Mouse (Mus musculus) heart, embryonic 13.5 days (tissue): ENCODE results near the gene Cadm4. TPM values are rescaled to one million over a fixed set of nuclear protein-coding genes. Genes with fewer than 3 reads are reported as not detected.

Experiments
- ATAC-seq: fragments of 200-750 bp; cut with Nextera tagmentation; 2 replicates; pipeline ENCODE4 v1.8.0; 2017; ENCODE audit warnings: moderate TSS enrichment; ENCODE audit not compliant: insufficient number of reproducible peaks, low FRiP score, low TSS enrichment; ENCODE audit errors: extremely low read depth
- H3K27ac ChIP-seq: fragments of 300-500 bp; sonication (generic); replicated peaks from 2 replicates; pipeline ENCODE4 v1.5.1; 2015; ENCODE audit warnings: moderate library complexity, mild to moderate bottlenecking, inconsistent platforms
- H3K27me3 ChIP-seq: fragments of 300-500 bp; sonication (generic); replicated peaks from 2 replicates; pipeline ENCODE4 v1.6.1; 2015; ENCODE audit warnings: mild to moderate bottlenecking, inconsistent platforms
- H3K36me3 ChIP-seq: fragments of 300-500 bp; sonication (generic); 2 replicates; pipeline ENCODE4 v1.6.1; 2015; ENCODE audit warnings: mild to moderate bottlenecking, inconsistent platforms
- H3K4me1 ChIP-seq: fragments of 300-500 bp; sonication (generic); 2 replicates; pipeline ENCODE4 v1.6.1; 2015; ENCODE audit warnings: inconsistent platforms
- H3K4me2 ChIP-seq: fragments of 300-500 bp; sonication (generic); 2 replicates; pipeline ENCODE4 v1.6.1; 2015; ENCODE audit warnings: inconsistent platforms, mild to moderate bottlenecking, moderate library complexity
- H3K4me3 ChIP-seq: fragments of 300-500 bp; sonication (generic); 2 replicates; pipeline ENCODE4 v1.5.1; 2015; ENCODE audit warnings: moderate library complexity, mild to moderate bottlenecking, inconsistent platforms
- H3K9ac ChIP-seq: fragments of 300-500 bp; sonication (generic); 2 replicates; pipeline ENCODE4 v1.6.1; 2015; ENCODE audit warnings: inconsistent platforms, mild to moderate bottlenecking, moderate library complexity
- H3K9me3 ChIP-seq: fragments of 300-500 bp; sonication (generic); 2 replicates; pipeline ENCODE4 v1.6.1; 2016; ENCODE audit warnings: inconsistent platforms
- WGBS: fragments of 180-500 bp; shearing (Covaris S2); methylation state at CpG from one replicate; pipeline ENCODE4 v1.1.7; 2015; ENCODE audit warnings: mixed read lengths; 5-methylcytosine and 5-hydroxymethylcytosine counted together
- polyA plus RNA-seq: library from polyadenylated mRNA; unstranded; fragments of >200 nt; fragmentation: Nextera tagmentation; extraction: Ambion mirVana; gene quantifications from 2 replicates; pipeline ENCODE4 v1.2.1, GENCODE M21; 2015

Gene Cadm4
- polyA plus RNA-seq, 1 experiment from 2014 or later = 0.60 TPM

DNA sequence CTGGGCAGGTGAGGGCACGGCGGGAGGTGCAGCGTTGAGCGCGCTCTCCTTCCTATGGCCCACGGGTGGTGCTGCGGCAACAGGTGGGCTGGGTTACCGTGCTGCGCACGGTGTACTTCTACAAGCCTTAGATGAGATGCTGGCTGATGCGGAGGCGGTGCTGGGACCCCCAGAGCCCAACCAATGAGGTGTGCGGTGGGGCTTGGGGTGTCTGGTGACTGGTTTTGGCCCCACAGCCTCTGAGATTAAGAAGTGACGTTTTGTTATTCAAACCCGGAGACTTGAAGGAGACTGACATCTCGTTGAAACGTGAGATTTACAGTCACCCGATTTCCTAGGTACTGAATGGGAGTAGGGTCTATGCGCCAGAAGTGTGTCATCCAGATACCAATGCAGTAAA lies 52.5 kb downstream of the Cadm4 start:
- Histone ChIP-seq H3K27ac (no peak overlapping the region), H3K4me3 (peak overlapping the region; percentile 12; the same call in 1 of the 2 replicates), H3K27me3 (peaks cover 14% of the 10 kb centered on the region), H3K9me3 (no peaks in the 10 kb centered on the region), H3K4me2 (peak overlapping the region; percentile 41), H3K4me1 (peaks cover 26% of the 10 kb centered on the region), H3K36me3 (peaks cover 45% of the 10 kb centered on the region), H3K9ac (peak overlapping the region; percentile 61)
- WGBS = 36% methylated on average over 19 of the region's 19 CpGs
- no peak for ATAC-seq

DNA sequence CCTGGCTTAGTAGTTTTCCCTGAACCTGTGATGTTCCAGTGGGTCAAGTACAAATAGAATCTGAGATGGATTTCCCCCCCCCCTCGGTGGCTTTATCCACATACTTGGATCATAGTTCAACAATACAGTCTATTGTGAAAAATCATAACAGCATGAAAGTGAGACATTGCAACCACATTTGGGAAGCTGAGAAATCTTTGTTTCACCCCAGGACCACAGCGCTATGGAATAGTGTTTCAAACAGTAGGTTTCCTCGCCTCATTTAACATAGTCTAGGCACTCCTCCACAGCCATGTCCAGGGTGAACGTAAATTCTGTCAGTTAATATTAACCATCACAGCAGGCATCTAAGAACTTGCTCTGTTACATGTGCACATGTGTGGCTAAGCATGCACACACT lies 55.3 kb downstream of the Cadm4 start:
- peaks cover 17% of the 10 kb centered on the region for H3K4me1 ChIP-seq
- no peak overlapping the region for H3K9ac ChIP-seq
- no peaks in the 10 kb centered on the region for H3K9me3 ChIP-seq
- H3K4me3 ChIP-seq = no peak overlapping the region
- no peak overlapping the region for H3K27ac ChIP-seq
- 82% methylated on average over 4 of the region's 4 CpGs for WGBS
- no peak overlapping the region for H3K4me2 ChIP-seq
- peaks cover 14% of the 10 kb centered on the region for H3K27me3 ChIP-seq
- ATAC-seq = no peak
- peaks cover 45% of the 10 kb centered on the region for H3K36me3 ChIP-seq

DNA sequence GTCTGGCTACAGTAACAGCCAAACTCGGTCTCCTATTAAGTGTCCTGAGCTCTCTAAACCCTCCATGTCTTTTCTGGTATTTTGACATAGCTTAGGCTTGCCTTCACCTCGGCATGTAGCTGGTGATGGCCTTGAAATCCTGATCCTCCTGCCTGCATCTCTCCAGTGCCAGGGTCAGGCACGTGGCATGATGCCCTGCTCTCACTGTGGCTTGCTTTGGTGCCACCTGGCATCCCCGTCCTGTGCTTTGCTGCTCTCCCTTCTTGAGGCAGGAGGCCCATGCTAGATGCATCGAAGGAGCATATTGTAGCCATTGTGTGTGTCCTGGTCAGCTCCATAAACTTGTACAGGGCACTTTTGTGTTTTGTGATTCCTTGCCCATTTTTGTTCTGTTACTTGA lies 55.8 kb downstream of the Cadm4 start:
- Histone ChIP-seq H3K9me3 (no peaks in the 10 kb centered on the region), H3K9ac (no peak overlapping the region), H3K4me3 (no peak overlapping the region), H3K27me3 (peaks cover 14% of the 10 kb centered on the region), H3K36me3 (peaks cover 41% of the 10 kb centered on the region), H3K4me1 (peaks cover 12% of the 10 kb centered on the region; the same call in 1 of the 2 replicates), H3K27ac (no peak overlapping the region), H3K4me2 (no peak overlapping the region)
- 80% methylated on average over 5 of the region's 5 CpGs for WGBS
- no peak for ATAC-seq

DNA sequence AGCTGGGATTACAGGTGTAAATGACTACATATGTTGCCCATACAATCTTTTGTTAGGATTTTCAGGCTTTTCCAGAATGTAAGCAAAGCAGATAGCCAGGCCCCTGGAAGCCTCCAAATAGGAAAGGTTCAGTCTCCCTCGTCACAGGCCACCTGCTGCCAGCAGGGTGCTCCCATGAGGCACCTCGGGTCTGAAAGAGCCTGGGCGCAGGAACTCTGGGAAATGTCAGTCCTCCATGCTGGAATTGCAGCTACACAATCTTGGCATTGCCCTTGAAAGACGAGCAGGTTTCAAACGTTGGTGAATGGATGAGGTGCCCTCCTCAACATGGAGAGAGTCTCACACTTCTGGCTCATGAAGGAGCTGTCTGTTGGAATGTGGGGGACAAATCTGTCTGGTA lies 56.3 kb downstream of the Cadm4 start:
- no peak for ATAC-seq
- Histone ChIP-seq H3K27ac (no peak overlapping the region), H3K4me1 (peaks cover 12% of the 10 kb centered on the region; the same call in 1 of the 2 replicates), H3K9ac (no peak overlapping the region), H3K27me3 (peaks cover 11% of the 10 kb centered on the region), H3K4me2 (no peak overlapping the region), H3K9me3 (no peaks in the 10 kb centered on the region), H3K4me3 (no peak overlapping the region), H3K36me3 (peaks cover 35% of the 10 kb centered on the region)
- 34% methylated on average over 5 of the region's 5 CpGs for WGBS

DNA sequence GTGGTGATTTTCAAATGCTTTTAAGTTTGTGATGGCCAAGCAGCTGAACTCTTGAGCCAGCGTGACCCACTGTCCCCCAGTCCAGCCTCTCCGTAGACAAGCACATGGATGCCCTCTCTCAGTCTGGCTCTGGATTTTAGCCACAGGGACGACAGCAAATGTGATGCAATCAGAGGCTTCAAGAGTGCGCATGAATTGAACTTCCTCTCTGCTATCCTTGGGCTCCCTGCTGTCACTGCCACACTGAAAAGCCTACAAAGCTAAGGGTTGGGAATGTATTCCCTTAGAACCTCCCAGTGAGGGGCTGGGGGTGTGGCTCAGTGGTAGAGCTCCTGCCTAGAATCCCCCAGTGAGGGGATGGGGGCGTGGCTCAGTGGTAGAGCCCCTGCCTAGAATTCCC lies 56.9 kb downstream of the Cadm4 start:
- H3K27me3 ChIP-seq = peaks cover 5% of the 10 kb centered on the region
- WGBS = 75% methylated on average over 5 of the region's 5 CpGs
- no peak for ATAC-seq
- H3K36me3 ChIP-seq = peaks cover 30% of the 10 kb centered on the region
- H3K4me1 ChIP-seq = peaks cover 9% of the 10 kb centered on the region; the same call in 1 of the 2 replicates
- no peak overlapping the region for H3K4me3 ChIP-seq
- no peak overlapping the region for H3K27ac ChIP-seq
- no peak overlapping the region for H3K4me2 ChIP-seq
- no peak overlapping the region for H3K9ac ChIP-seq
- H3K9me3 ChIP-seq = no peaks in the 10 kb centered on the region

DNA sequence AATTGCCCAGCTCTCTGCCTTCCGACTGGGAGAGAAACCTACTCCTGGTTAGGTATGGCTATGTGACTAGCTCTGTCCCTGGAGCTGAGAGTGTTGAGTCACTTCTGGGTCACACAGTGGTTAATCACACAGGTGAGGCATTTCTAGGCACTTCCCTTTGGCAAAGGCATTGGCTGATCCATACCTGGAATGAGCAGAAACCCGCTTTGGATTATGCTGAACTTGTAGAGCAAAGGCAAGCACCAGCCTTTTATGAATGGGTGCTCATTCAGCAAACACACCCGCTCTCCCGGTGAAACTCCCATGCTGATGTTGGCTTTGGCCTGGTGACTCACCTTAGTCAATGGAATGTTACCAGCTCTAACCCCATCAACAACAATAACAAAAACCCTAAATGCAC lies 57.9 kb downstream of the Cadm4 start:
- Histone ChIP-seq H3K4me1 (no peaks in the 10 kb centered on the region), H3K27ac (no peak overlapping the region), H3K4me3 (no peak overlapping the region), H3K9ac (no peak overlapping the region), H3K36me3 (peaks cover 20% of the 10 kb centered on the region), H3K9me3 (no peaks in the 10 kb centered on the region), H3K27me3 (no peaks in the 10 kb centered on the region), H3K4me2 (no peak overlapping the region)
- ATAC-seq = no peak
- WGBS = 91% methylated on average over 4 of the region's 4 CpGs

DNA sequence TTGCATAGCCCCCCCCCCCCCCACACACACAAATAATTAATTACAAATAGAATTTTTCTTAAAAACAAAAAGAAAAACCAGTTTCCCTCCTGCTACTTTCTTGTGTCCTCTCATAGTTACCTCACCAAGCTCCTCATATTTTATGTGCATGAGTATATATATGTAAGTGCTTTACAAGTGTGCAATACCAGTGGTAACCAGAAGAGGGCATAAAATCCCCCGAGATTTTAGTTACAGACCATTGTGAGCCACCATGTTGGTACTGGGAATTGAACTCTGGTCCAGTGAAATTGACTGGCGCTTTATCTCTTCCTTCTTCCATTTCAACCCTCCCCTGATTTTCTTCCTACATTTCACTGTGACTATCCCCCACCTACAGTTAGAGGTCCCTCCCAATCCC lies 62.7 kb downstream of the Cadm4 start:
- H3K9me3 ChIP-seq = no peaks in the 10 kb centered on the region
- no peak overlapping the region for H3K4me3 ChIP-seq
- peaks cover 15% of the 10 kb centered on the region for H3K4me1 ChIP-seq
- H3K27ac ChIP-seq = no peak overlapping the region
- H3K4me2 ChIP-seq = no peak overlapping the region
- no peak overlapping the region for H3K9ac ChIP-seq
- ATAC-seq = no peak
- H3K27me3 ChIP-seq = no peaks in the 10 kb centered on the region
- 84% methylated on average over 2 of the region's 2 CpGs for WGBS
- peaks cover 15% of the 10 kb centered on the region for H3K36me3 ChIP-seq

DNA sequence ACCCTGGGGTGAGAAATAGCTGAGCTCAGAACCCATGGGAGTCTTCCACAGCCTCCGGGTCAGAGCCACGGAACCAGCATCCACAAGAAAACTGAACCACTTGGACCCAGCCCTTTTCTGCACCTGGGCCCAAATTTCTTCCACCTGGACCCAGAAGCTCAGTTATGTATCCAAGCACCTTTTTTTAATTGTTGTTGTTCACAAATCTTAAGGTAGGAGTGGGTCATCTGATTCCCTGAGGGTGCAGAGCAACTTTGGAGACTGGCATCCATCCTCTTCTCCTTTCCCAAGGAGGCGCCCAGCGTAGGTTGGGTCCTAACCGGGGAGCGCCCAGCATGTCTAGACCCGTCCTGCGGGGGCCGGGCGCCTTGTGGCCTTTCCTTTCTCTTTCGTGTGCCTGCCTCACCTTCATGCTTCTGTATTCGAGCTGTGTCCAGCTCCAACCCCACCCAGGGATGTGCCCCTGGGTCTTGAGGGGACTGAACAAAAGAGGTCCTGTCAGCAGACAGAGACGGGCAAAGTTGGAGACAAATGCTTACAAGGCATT lies 64.3 kb downstream of the Cadm4 start, which contains the start of the genes Pinlyp and Xrcc1:
Gene Pinlyp, minus strand, starts transcription at position 51 of the 547 bp plus-strand sequence.
Gene Xrcc1, plus strand, starts transcription at position 222 of the 547 bp plus-strand sequence.
- Histone ChIP-seq H3K27ac (peak within 1 kb of the TSS; percentile 80), H3K4me2 (peak within 1 kb of the TSS; percentile 79), H3K36me3 (peaks cover 32% of the 10 kb centered on the region), H3K4me3 (peak within 1 kb of the TSS; percentile 73), H3K27me3 (no peaks in the 10 kb centered on the region), H3K9me3 (no peaks in the 10 kb centered on the region), H3K9ac (peak within 1 kb of the TSS; percentile 89), H3K4me1 (peaks cover 15% of the 10 kb centered on the region)
- no peak for ATAC-seq
- 26% methylated on average over 13 of the region's 13 CpGs for WGBS

DNA sequence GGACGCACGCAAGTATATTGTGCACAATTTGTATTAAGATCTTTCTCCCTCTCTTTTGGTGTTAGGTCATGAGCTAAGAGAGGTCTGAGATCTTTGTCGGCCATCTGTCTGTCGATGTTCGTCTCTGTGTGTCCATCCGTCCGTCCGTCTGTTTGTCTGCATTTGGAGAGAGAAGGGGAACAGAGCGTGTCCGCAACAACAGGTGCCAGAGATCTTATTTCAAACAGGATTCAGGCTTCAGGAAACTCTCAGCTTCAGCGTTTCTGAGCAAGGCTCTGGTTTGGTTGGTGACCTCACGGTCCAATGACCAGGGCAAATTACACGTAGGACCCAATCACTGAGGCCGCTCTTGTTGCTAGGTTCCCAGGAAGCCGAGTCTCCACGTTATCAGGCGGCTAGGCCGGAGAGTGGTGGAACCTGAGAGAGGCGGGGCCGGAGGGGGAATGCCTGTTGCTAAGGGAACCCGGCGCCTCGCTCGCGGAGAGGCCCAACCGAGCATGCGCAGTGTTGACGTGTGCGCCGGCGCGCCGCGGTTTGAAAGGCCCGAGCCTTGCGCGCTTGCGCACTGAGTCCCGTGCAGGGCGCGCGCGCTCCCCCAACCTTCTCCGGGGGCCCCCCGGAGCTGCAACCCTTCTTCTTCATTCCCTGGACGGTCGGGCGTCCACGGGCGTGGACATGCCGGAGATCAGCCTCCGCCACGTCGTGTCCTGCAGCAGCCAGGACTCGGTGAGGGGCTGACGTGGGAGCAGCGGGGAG lies 65.0 kb downstream of the Cadm4 start:
- Histone ChIP-seq H3K4me3 (peak overlapping the region; percentile 73), H3K9me3 (no peaks in the 10 kb centered on the region), H3K27me3 (no peaks in the 10 kb centered on the region), H3K36me3 (peaks cover 38% of the 10 kb centered on the region), H3K27ac (peak overlapping the region; percentile 80), H3K9ac (peak overlapping the region; percentile 89), H3K4me1 (peaks cover 15% of the 10 kb centered on the region), H3K4me2 (peak overlapping the region; percentile 79)
- under 1% methylated on average over 57 of the region's 57 CpGs for WGBS
- ATAC-seq = peak; percentile 97

DNA sequence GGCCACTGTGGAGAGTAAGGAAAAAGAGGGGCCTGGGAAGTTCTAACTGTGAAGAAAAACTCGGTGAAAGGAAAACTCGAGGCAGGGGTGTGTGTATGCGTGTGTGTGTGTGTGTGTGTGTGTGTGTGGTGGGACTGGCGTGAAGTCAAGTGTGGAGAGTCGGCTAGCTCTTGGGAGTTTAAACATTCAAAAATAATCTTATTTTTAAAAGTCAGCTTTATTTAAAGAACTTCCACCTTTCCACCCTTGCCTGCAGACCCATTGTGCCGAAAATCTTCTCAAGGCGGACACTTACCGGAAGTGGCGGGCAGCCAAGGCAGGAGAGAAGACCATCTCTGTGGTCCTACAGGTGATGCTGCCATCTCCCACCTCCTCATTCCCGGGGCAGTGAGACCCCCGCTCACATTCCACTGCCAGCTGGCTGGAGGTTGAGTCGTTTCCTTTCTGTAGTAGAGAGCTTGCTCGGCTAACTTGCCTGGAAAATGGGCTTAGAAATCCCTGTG lies 65.8 kb downstream of the Cadm4 start:
- ATAC-seq = no peak
- WGBS = 25% methylated on average over 13 of the region's 13 CpGs
- H3K4me1 ChIP-seq = peaks cover 15% of the 10 kb centered on the region

DNA sequence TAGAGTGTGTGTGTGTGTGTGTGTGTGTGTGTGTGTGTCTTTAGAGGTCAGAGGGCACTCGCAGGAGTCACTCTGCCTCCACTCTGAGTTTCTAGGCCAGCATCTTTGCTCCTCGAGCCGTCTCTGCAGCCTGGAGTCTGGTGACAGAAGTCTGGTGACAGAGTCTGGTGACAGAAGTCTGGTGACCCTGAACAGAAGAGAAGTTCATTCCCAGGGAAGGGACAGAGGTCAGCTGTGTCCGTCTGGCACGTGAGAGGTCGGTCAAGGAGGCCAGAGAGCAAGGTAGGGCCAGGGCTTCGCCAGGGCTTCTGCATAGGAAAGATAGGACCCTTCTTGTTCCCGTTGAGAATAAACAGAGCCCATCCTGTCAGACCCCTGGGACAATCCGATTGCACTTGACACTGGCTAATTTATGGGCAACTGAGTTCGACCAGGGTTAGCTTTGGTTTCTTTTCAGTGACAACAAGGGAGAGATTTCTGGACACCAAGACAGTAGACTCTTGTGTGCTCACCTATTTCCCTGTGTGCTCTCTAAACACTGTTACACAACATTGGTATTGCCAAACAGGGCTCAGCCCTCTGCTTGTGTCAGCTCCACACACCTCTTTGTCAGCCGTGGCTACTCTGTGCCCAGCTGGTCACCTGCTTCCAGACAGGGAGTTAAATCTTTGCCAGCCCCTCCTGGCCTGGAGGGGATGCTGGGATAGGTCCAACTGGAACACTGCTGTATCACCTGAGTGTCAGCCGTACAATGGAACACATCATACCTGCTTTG lies 70.3 kb downstream of the Cadm4 start:
- H3K27ac ChIP-seq = no peak overlapping the region
- H3K27me3 ChIP-seq = no peaks in the 10 kb centered on the region
- WGBS = 75% methylated on average over 12 of the region's 12 CpGs
- no peak overlapping the region for H3K9ac ChIP-seq
- ATAC-seq = no peak
- H3K4me1 ChIP-seq = peaks cover 8% of the 10 kb centered on the region
- no peaks in the 10 kb centered on the region for H3K9me3 ChIP-seq
- H3K4me2 ChIP-seq = no peak overlapping the region
- no peak overlapping the region for H3K4me3 ChIP-seq
- H3K36me3 ChIP-seq = peaks cover 85% of the 10 kb centered on the region

More for the DNA sequence above, 65.8 kb downstream of the Cadm4 start:
- Histone ChIP-seq H3K27ac (peak overlapping the region; percentile 58; the same call in 1 of the 2 replicates), H3K27me3 (no peaks in the 10 kb centered on the region), H3K4me2 (peak overlapping the region; percentile 79), H3K9me3 (no peaks in the 10 kb centered on the region), H3K36me3 (peaks cover 46% of the 10 kb centered on the region), H3K9ac (peak overlapping the region; percentile 89), H3K4me3 (peak overlapping the region; percentile 73)
